Mouse (Mus musculus) cerebellum, adult 2 months (tissue): ENCODE measurements around the gene Mllt10.

Experiments used
- CTCF ChIP-seq: fragments of 200-500 bp; IDR thresholded peaks from 2 replicates; pipeline ENCODE4 v1.5.1; 2011; ENCODE audit warnings: low read depth, mild to moderate bottlenecking, control low read depth, low read length, moderate library complexity, borderline replicate concordance; ENCODE audit not compliant: insufficient read depth
- POLR2A ChIP-seq: fragments of 200-500 bp; IDR thresholded peaks from 2 replicates; pipeline ENCODE4 v1.6.1; 2011; ENCODE audit warnings: low read length, control low read depth, borderline replicate concordance; ENCODE audit not compliant: insufficient read depth

DNA sequence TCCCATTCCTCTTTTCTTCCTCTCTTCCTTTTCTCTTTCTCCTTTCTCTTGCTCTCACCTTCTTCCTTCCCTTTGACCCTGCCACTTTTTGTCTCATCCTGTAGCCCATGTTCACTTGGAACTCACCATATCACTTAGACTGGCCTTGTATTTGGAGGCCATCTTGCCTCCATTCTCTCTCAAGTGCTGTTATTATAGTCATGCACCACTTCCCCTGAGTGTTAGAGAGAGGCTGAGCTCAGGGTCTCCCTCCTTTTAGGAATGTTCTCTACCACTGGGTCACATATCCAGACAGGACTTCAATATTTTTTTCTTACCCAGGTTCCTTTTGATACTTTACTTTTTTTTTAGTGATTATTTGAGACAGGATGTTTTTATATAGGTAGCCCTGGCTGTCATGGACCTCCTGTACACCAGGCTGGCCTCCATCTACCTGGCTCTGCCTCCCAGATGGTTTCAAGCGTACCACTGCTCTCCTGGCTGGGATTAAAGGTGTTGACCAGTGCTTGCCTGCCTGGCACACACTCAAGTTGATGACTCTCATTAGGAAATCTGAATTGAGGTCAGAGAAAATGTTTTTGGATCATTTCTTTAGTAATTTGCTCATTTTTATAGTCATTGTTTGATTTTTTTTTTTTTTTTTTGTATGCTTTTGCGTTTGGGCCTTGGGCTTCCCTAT lies 25.3 kb downstream of the Mllt10 start:
- TF ChIP-seq CTCF (no peak), POLR2A (no peak)
